Mouse (Mus musculus) myocyte (in vitro differentiated cells): ENCODE data around the gene D5Ertd579e.

Experiments
- E2F4 ChIP-seq: IDR thresholded peaks from one replicate; pipeline ENCODE4 v1.6.1; 2011; ENCODE audit warnings: mild to moderate bottlenecking, control low read depth, moderate library complexity; ENCODE audit not compliant: insufficient read depth
- MAX ChIP-seq: IDR thresholded peaks from one replicate; pipeline ENCODE4 v1.6.1; 2011; ENCODE audit warnings: low read depth, mild to moderate bottlenecking, control low read depth
- POLR2A ChIP-seq: IDR thresholded peaks from one replicate; pipeline ENCODE4 v1.6.1; 2011; ENCODE audit warnings: low read depth, mild to moderate bottlenecking, control low read depth, moderate library complexity; ENCODE audit not compliant: insufficient read length
- USF1 ChIP-seq: IDR thresholded peaks from one replicate; pipeline ENCODE4 v1.6.1; 2011; ENCODE audit warnings: low read depth, mild to moderate bottlenecking, control low read depth, moderate library complexity

GRCm38 (mm10) chr5:36557584-36558308 lies 138.1 kb downstream of the D5Ertd579e start:
- no peak for TF ChIP-seq E2F4
- no peak for TF ChIP-seq POLR2A
- TF ChIP-seq USF1, result no peak
- no peak for TF ChIP-seq MAX
